Mouse (Mus musculus) E14TG2a.4 (cell line): ENCODE results near the gene Wdr6.

Experiments used
- CTCF ChIP-seq: conservative IDR thresholded peaks from 2 replicates; pipeline ENCODE4 v1.5.1; 2014; ENCODE audit warnings: low read length
- NANOG ChIP-seq: IDR thresholded peaks from 2 replicates; pipeline ENCODE4 v1.6.1; 2014; ENCODE audit warnings: borderline replicate concordance, low read length, mixed read lengths
- POU5F1 ChIP-seq: IDR thresholded peaks from 2 replicates; pipeline ENCODE4 v1.6.1; 2014; ENCODE audit warnings: low read length, borderline replicate concordance

DNA sequence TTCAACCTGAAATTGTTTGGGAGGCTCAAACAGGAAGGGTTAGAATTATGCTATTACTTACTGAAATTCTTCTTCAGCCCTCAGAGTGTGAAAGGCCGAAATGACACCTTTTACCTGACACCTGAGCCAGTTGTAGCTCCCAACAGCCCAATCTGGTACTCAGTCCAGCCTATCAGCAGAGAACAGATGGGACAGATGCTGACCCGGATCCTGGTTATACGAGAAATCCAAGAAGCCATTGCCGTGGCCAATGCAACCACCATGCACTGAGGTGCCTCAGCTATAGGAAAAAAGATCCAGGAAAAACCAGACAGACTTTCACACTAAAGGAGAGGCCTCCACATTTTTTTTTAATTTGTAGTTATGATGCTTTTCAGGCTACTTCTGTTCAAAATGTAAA, 19.4 kb downstream of the Wdr6 start:
- no peak for TF ChIP-seq CTCF
- no peak for TF ChIP-seq POU5F1
- TF ChIP-seq NANOG, result no peak
